Mouse (Mus musculus) megakaryocyte-erythroid progenitor cell, adult 5 weeks (primary cell): Measurements from ENCODE around the gene Myo1f. TPM values are rescaled to one million over a fixed set of nuclear protein-coding genes. Genes with fewer than 3 reads are reported as not detected.

Experiments
- polyA plus RNA-seq: library from polyadenylated mRNA; stranded (reverse); fragments of >175 nt; gene quantifications from 2 replicates; pipeline ENCODE4 v1.2.3, GENCODE M21; 2012

Myo1f gene
- polyA plus RNA-seq: 27.5 and 42.2 TPM in 2 replicates

GRCm38 (mm10) chr17:33555223-33555855 is at the start of gene Myo1f:
Gene Myo1f (plus strand): TSS chr17:33555707.

GRCm38 (mm10) chr17:33523918-33524755 is 31.4 kb upstream of the Myo1f start, which contains the start of gene Adamts10:
Gene Adamts10 (plus strand): TSS chr17:33524204.

DNA sequence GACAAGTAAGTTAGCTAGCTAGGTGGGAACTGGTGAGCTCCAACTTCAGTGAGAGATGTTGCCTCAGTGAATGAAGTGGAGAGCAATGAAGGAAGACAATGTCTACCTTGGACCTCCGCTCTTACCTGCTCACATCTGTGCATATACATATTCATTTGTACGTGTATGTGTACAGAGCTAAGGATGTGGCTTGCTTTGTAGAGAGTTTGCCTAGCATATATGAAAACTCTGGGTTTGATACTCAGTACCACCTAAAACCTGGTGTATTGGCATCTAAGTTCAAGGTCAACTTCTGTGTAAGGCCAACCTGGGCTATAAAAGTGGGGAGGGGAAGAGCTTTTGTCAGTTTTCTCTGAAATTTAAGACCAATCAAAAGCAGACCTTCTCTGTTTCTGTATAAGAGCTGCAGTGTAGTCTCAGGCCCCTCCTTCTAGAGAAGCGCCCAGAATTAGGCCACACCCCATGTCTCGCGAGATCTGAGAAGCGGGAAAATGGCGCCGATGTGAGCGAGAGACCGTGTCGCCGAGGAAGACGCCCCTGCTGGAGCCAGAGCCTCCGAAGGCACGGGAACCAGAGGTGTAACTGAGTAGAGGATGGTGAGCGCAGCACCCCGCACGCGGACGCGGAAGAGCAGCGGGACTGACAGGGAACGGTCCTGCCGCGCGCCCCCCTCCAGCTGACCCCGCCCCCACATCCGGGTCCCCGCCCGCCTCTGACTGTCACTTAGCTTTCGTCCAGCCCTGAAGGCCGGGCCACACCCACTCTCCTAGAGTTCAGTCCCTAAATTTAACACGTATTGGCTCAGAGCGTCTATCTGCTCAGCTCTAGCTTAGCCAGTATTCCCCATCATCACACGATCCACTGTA is 73.3 kb downstream of the Myo1f start, which contains the start of gene Zfp414:
Gene Zfp414, plus strand, starts transcription at position 470 of the 866 bp plus-strand sequence.

GRCm38 (mm10) chr17:33637516-33638276 is 82.2 kb downstream of the Myo1f start, which contains the start of gene Pram1:
Gene Pram1 (plus strand): TSS chr17:33638056.

Other genes with a start within 250 kb of the Myo1f start
- 0.19 and 0.39 TPM in 2 replicates for gene Zfp81, start 196.8 kb upstream of the Myo1f start, polyA plus RNA-seq
- gene Zfp101, start 161.1 kb upstream of the Myo1f start, polyA plus RNA-seq: 0.43 and 0.53 TPM in 2 replicates
- 0.03 TPM in 1 of 2 replicates, not detected in the other for gene Actl9, start 122.8 kb upstream of the Myo1f start, polyA plus RNA-seq
- 56.2 and 68.3 TPM in 2 replicates for gene Adamts10, start 31.5 kb upstream of the Myo1f start, polyA plus RNA-seq
- gene Zfp414, start 73.4 kb downstream of the Myo1f start, polyA plus RNA-seq: 130 and 136 TPM in 2 replicates
- gene Pram1, start 82.3 kb downstream of the Myo1f start, polyA plus RNA-seq: 14.0 and 31.9 TPM in 2 replicates
- 1,164 and 1,714 TPM in 2 replicates for gene Hnrnpm, start 131.2 kb downstream of the Myo1f start, polyA plus RNA-seq
- gene March2, start 163.0 kb downstream of the Myo1f start, polyA plus RNA-seq: 16.8 and 20.2 TPM in 2 replicates
- gene Rab11b, start 204.8 kb downstream of the Myo1f start, polyA plus RNA-seq: 161 and 162 TPM in 2 replicates
- 4.6 and 5.9 TPM in 2 replicates for gene Angptl4, start 226.1 kb downstream of the Myo1f start, polyA plus RNA-seq